Mouse (Mus musculus) heart, embryonic 13.5 days (tissue): ENCODE measurements around the gene Ap2m1. TPM values are rescaled to one million over a fixed set of nuclear protein-coding genes. Genes with fewer than 3 reads are reported as not detected.

Experiments
- ATAC-seq: fragments of 200-750 bp; cut with Nextera tagmentation; 2 replicates; pipeline ENCODE4 v1.8.0; 2017; ENCODE audit warnings: moderate TSS enrichment; ENCODE audit not compliant: insufficient number of reproducible peaks, low FRiP score, low TSS enrichment; ENCODE audit errors: extremely low read depth
- H3K27ac ChIP-seq: fragments of 300-500 bp; sonication (generic); replicated peaks from 2 replicates; pipeline ENCODE4 v1.5.1; 2015; ENCODE audit warnings: moderate library complexity, mild to moderate bottlenecking, inconsistent platforms
- H3K27me3 ChIP-seq: fragments of 300-500 bp; sonication (generic); replicated peaks from 2 replicates; pipeline ENCODE4 v1.6.1; 2015; ENCODE audit warnings: mild to moderate bottlenecking, inconsistent platforms
- H3K36me3 ChIP-seq: fragments of 300-500 bp; sonication (generic); 2 replicates; pipeline ENCODE4 v1.6.1; 2015; ENCODE audit warnings: mild to moderate bottlenecking, inconsistent platforms
- H3K4me1 ChIP-seq: fragments of 300-500 bp; sonication (generic); 2 replicates; pipeline ENCODE4 v1.6.1; 2015; ENCODE audit warnings: inconsistent platforms
- H3K4me2 ChIP-seq: fragments of 300-500 bp; sonication (generic); 2 replicates; pipeline ENCODE4 v1.6.1; 2015; ENCODE audit warnings: inconsistent platforms, mild to moderate bottlenecking, moderate library complexity
- H3K4me3 ChIP-seq: fragments of 300-500 bp; sonication (generic); 2 replicates; pipeline ENCODE4 v1.5.1; 2015; ENCODE audit warnings: moderate library complexity, mild to moderate bottlenecking, inconsistent platforms
- H3K9ac ChIP-seq: fragments of 300-500 bp; sonication (generic); 2 replicates; pipeline ENCODE4 v1.6.1; 2015; ENCODE audit warnings: inconsistent platforms, mild to moderate bottlenecking, moderate library complexity
- H3K9me3 ChIP-seq: fragments of 300-500 bp; sonication (generic); 2 replicates; pipeline ENCODE4 v1.6.1; 2016; ENCODE audit warnings: inconsistent platforms
- WGBS: fragments of 180-500 bp; shearing (Covaris S2); methylation state at CpG from one replicate; pipeline ENCODE4 v1.1.7; 2015; ENCODE audit warnings: mixed read lengths; 5-methylcytosine and 5-hydroxymethylcytosine counted together
- polyA plus RNA-seq: library from polyadenylated mRNA; unstranded; fragments of >200 nt; fragmentation: Nextera tagmentation; extraction: Ambion mirVana; gene quantifications from 2 replicates; pipeline ENCODE4 v1.2.1, GENCODE M21; 2015

Gene Ap2m1
- polyA plus RNA-seq, 1 experiment from 2014 or later, result 434 TPM

DNA sequence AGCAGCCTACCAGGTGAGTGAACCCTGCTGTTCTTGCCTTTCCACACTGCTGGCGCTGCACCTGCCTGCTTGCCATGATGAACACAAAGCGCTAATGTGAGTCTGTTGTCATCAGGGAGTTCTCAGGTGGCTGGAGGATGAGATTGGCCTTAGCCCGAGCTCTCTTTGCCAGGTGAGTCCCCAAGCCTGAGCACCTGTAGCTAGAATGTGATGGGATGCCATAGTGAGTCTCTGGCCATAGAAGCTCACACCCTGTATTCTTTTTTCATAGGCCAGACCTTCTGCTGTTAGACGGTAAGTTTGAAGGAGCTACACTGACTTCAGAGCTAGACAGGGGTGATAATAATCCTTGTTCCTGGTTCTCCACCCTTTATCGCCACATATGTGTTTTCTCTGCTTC lies 16.4 kb downstream of the Ap2m1 start:
- Histone ChIP-seq H3K9ac (no peak overlapping the region), H3K27ac (no peak overlapping the region), H3K36me3 (peaks cover 66% of the 10 kb centered on the region), H3K9me3 (no peaks in the 10 kb centered on the region), H3K4me1 (peaks cover 22% of the 10 kb centered on the region), H3K4me2 (no peak overlapping the region), H3K27me3 (no peaks in the 10 kb centered on the region), H3K4me3 (no peak overlapping the region)
- WGBS, result 94% methylated on average over 5 of the region's 5 CpGs
- ATAC-seq, result no peak

DNA sequence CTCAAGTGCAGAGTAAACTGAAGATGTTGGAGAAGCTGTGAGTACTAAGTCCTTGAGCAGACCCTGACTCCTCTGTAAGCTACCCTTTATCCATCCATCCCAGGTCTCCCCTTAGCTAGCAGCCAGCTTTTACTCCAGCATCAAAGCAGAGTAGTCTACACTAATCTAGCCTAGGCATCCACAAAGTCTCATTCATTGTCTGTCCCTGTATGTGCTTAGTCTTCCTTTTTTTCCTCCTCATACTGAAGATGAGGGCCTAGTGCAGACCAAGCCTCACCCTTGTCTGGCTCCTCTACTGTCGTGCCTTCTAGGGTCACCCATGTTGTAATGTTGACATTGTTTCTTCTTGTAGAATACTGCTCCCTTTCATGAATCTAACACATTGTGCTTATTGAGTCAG lies 17.3 kb downstream of the Ap2m1 start:
- no peak overlapping the region for H3K27ac ChIP-seq
- H3K9me3 ChIP-seq, result no peaks in the 10 kb centered on the region
- peaks cover 75% of the 10 kb centered on the region for H3K36me3 ChIP-seq
- H3K4me3 ChIP-seq, result no peak overlapping the region
- ATAC-seq, result no peak
- peaks cover 14% of the 10 kb centered on the region for H3K4me1 ChIP-seq
- no peaks in the 10 kb centered on the region for H3K27me3 ChIP-seq
- 80% methylated on average over 1 of the region's 1 CpGs for WGBS
- no peak overlapping the region for H3K9ac ChIP-seq
- no peak overlapping the region for H3K4me2 ChIP-seq

GRCm38 (mm10) chr16:20555000-20555399 lies 19.7 kb downstream of the Ap2m1 start:
- ATAC-seq, result no peak
- peaks cover 97% of the 10 kb centered on the region for H3K36me3 ChIP-seq
- WGBS, result 79% methylated on average over 6 of the region's 6 CpGs

GRCm38 (mm10) chr16:20557381-20557780 lies 22.1 kb downstream of the Ap2m1 start:
- Histone ChIP-seq H3K27me3 (no peaks in the 10 kb centered on the region), H3K4me3 (no peak overlapping the region), H3K4me1 (no peaks in the 10 kb centered on the region), H3K4me2 (no peak overlapping the region), H3K9ac (no peak overlapping the region), H3K36me3 (peaks cover 98% of the 10 kb centered on the region), H3K9me3 (no peaks in the 10 kb centered on the region), H3K27ac (no peak overlapping the region)
- no peak for ATAC-seq
- 75% methylated on average over 7 of the region's 7 CpGs for WGBS

More at GRCm38 (mm10) chr16:20555000-20555399, 19.7 kb downstream of the Ap2m1 start:
- Histone ChIP-seq H3K27me3 (no peaks in the 10 kb centered on the region), H3K9ac (no peak overlapping the region), H3K4me1 (0 out of 2 replicates have a peak, but pooled peaks cover 1% of the 10 kb centered on the region), H3K9me3 (no peaks in the 10 kb centered on the region), H3K27ac (no peak overlapping the region), H3K4me2 (no peak overlapping the region), H3K4me3 (no peak overlapping the region)

DNA sequence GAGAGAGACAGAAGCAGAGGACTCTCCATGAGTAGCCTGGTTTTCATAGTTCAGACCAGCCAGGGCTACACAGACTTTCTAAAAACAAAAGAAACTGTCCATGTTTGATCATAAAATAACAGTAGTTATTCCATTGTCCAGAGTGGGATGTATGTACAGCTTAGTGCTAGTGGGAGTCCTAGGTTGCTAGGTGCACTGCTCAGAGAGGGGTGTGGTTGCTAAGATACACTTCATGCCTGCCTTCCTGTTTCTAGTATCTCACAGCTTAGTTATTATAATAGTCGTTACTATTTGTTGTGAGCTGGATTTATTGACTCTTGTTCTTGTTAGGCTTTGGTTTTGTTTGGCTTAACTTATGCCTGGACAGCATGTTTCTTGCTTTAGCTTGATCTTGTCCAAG lies 29.8 kb downstream of the Ap2m1 start:
- no peak overlapping the region for H3K27ac ChIP-seq
- no peak for ATAC-seq
- H3K9me3 ChIP-seq, result no peaks in the 10 kb centered on the region
- H3K9ac ChIP-seq, result no peak overlapping the region
- H3K4me3 ChIP-seq, result no peak overlapping the region
- no peaks in the 10 kb centered on the region for H3K4me1 ChIP-seq
- no peaks in the 10 kb centered on the region for H3K27me3 ChIP-seq
- peaks cover 32% of the 10 kb centered on the region for H3K36me3 ChIP-seq
- 60% methylated on average over 1 of the region's 1 CpGs for WGBS
- H3K4me2 ChIP-seq, result no peak overlapping the region

- Histone ChIP-seq H3K4me1 (peaks cover 24% of the 10 kb centered on the region), H3K27me3 (peaks cover 67% of the 10 kb centered on the region), H3K27ac (no peak within 1 kb of the TSS), H3K4me2 (peak within 1 kb of the TSS; percentile 91), H3K36me3 (no peaks in the 10 kb centered on the region), H3K9me3 (no peaks in the 10 kb centered on the region), H3K4me3 (peak within 1 kb of the TSS; percentile 56), H3K9ac (peak within 1 kb of the TSS; percentile 71)
- WGBS, result under 1% methylated on average over 24 of the region's 24 CpGs
- ATAC-seq, result no peak
Observed at GRCm38 (mm10) chr16:20589366-20589938, 54.2 kb downstream of the Ap2m1 start, which contains the start of gene Vwa5b2. Gene Vwa5b2, plus strand, starts transcription at chr16:20589471.

DNA sequence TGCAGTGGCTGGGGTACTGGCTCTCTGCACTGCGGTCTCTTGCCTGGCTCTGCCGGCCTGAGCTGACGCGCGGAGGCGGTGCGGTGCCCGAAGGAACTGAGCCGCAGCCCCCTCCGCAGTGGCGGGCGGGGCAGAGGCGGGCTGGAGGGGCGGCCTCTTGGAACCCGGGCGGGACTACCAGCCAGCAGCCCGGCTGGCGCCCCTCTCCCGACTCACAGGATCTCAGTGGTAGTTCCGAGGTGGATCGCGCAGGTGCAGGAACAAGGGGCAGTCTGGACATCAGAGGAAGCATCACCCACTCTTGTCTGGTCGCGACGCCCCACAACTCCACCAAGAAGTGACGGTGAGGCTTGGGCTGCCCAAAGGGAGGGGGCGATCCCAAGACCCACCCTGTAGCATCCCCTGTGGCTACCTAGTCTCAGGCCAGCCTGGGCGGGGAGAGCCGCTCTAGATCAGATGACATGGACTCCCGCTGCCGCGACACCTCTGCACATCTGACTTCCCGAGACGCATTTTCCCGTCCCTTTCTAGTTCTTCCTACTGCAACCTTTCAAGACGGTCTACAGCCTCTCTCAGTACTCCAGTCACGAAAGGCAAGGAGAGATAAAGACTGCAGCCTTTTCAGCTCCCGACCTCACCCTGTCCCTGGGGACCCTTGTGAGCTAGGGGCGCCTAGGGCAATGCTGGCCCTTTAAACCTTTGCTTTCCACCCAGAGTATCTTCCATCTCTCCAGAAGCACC lies 54.8 kb downstream of the Ap2m1 start:
- Histone ChIP-seq H3K9me3 (no peaks in the 10 kb centered on the region), H3K4me2 (peak overlapping the region; percentile 91), H3K9ac (peak overlapping the region; percentile 71), H3K4me1 (peaks cover 24% of the 10 kb centered on the region), H3K27me3 (peaks cover 74% of the 10 kb centered on the region), H3K4me3 (peak overlapping the region; percentile 56), H3K27ac (no peak overlapping the region), H3K36me3 (no peaks in the 10 kb centered on the region)
- WGBS, result 0% methylated on average over 39 of the region's 39 CpGs
- 0 out of 2 replicates have a peak, but pooled peaks have one; percentile 37 for ATAC-seq

GRCm38 (mm10) chr16:20590680-20591038 lies 55.4 kb downstream of the Ap2m1 start:
- Histone ChIP-seq H3K4me2 (peak overlapping the region; percentile 91), H3K36me3 (no peaks in the 10 kb centered on the region), H3K9me3 (no peaks in the 10 kb centered on the region), H3K4me1 (peaks cover 24% of the 10 kb centered on the region), H3K27me3 (peaks cover 79% of the 10 kb centered on the region), H3K9ac (no peak overlapping the region), H3K27ac (no peak overlapping the region), H3K4me3 (peak overlapping the region; percentile 56)
- no peak for ATAC-seq
- 3% methylated on average over 17 of the region's 17 CpGs for WGBS

DNA sequence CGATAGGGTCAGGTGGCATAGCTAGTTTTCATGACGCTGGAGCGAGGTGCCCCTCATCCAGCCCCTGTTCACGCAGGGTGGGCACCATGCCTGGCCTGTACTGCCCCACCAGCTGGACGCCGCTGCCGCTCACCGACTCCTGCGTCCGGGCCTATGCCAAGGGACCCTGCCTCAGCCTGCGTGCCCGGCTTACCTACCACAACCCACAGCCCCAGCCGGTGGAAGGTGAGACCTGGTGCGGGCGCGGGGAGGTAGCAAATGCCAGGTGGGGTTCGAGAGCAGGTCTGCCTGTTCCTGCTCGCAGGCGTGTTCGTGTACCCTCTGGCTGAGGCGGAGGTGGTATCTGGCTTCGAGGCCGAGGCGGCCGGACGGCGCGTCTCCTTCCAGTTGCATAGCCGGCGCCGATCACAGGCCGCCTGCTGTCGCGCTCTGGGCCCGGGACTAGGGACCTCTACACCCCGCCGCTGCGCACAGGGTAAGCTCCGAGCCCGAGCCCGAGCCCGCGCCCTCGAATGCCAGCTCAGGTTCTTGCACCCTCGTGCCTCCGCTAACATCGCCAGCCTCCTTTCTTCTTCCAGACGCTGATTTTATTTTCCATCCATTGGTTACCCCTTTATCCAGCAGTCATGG lies 55.9 kb downstream of the Ap2m1 start:
- peak overlapping the region; percentile 56 for H3K4me3 ChIP-seq
- H3K27me3 ChIP-seq, result peaks cover 84% of the 10 kb centered on the region
- H3K27ac ChIP-seq, result no peak overlapping the region
- 5% methylated on average over 48 of the region's 48 CpGs for WGBS
- no peaks in the 10 kb centered on the region for H3K9me3 ChIP-seq
- no peaks in the 10 kb centered on the region for H3K36me3 ChIP-seq
- H3K9ac ChIP-seq, result 0 out of 2 replicates have a peak overlapping the region, but pooled peaks have one; percentile 11
- H3K4me2 ChIP-seq, result peak overlapping the region; percentile 91
- peaks cover 24% of the 10 kb centered on the region for H3K4me1 ChIP-seq
- no peak for ATAC-seq
